Mouse (Mus musculus) C2C12 (cell line): Measurements from ENCODE around the gene Ankrd52. TPM values are rescaled to one million over a fixed set of nuclear protein-coding genes. Genes with fewer than 3 reads are reported as not detected.
A peak's percentile ranks its signal among the peaks of the same experiment; 100 is the strongest.

Source experiments
- H3K27me3 ChIP-seq: one replicate; pipeline ENCODE4 v1.6.1; 2011; ENCODE audit not compliant: control insufficient read depth, insufficient read depth, insufficient read length
- H3K36me3 ChIP-seq: one replicate; pipeline ENCODE4 v1.6.1; 2011; ENCODE audit not compliant: control insufficient read depth, insufficient read depth
- H3K4me3 ChIP-seq: one replicate; pipeline ENCODE4 v1.5.1; 2011; ENCODE audit warnings: mild to moderate bottlenecking, control low read depth; ENCODE audit not compliant: poor library complexity, insufficient read depth, severe bottlenecking
- H3K79me2 ChIP-seq: one replicate; pipeline ENCODE4 v1.6.1; 2011; ENCODE audit not compliant: control insufficient read depth, insufficient read depth
- H3K79me3 ChIP-seq: one replicate; pipeline ENCODE4 v1.6.1; 2011; ENCODE audit warnings: low read depth, control low read depth
- H3ac ChIP-seq: one replicate; pipeline ENCODE3; 2011; ENCODE audit warnings: low read depth; ENCODE audit not compliant: control insufficient read depth, insufficient read length
- CEBPB ChIP-seq: IDR thresholded peaks from one replicate; pipeline ENCODE4 v1.6.1; 2011; ENCODE audit warnings: low read depth, mild to moderate bottlenecking, control low read depth, moderate library complexity
- CTCF ChIP-seq: IDR thresholded peaks from one replicate; pipeline ENCODE4 v1.5.1; 2011; ENCODE audit not compliant: control insufficient read depth, insufficient read depth, insufficient read length
- FOSL1 ChIP-seq: IDR thresholded peaks from one replicate; pipeline ENCODE4 v1.8.0; 2011; ENCODE audit warnings: mild to moderate bottlenecking, low read length; ENCODE audit not compliant: poor library complexity, insufficient read depth, severe bottlenecking
- MAX ChIP-seq: IDR thresholded peaks from one replicate; pipeline ENCODE4 v1.6.1; 2011; ENCODE audit warnings: mild to moderate bottlenecking, control low read depth
- MYOD1 ChIP-seq: IDR thresholded peaks from one replicate; pipeline ENCODE4 v1.6.1; 2011; ENCODE audit warnings: low read depth; ENCODE audit not compliant: control insufficient read depth, insufficient read length
- MYOG ChIP-seq: IDR thresholded peaks from one replicate; pipeline ENCODE4 v1.6.1; 2011; ENCODE audit not compliant: control insufficient read depth, insufficient read length; ENCODE audit errors: extremely low read depth
- USF1 ChIP-seq: IDR thresholded peaks from one replicate; pipeline ENCODE4 v1.6.1; 2011; ENCODE audit warnings: low read depth, mild to moderate bottlenecking, control low read depth, moderate library complexity
- polyA plus RNA-seq: library from polyadenylated mRNA; unstranded; fragments of >200 nt; fragmentation: generic; extraction: Trizol; gene quantifications from one replicate; pipeline ENCODE4 v1.2.1, GENCODE M21; 2012; ENCODE audit warnings: missing spikeins

Ankrd52 gene
- polyA plus RNA-seq, 1 experiment, result 35.9 TPM

GRCm38 (mm10) chr10:128337306-128338181 is 39.4 kb upstream of the Ankrd52 start, which contains the start of gene Cs:
TSS of gene Cs (plus strand) at chr10:128337734.
- Histone ChIP-seq H3ac (peak within 1 kb of the TSS; percentile 90), H3K36me3 (peaks cover 39% of the 10 kb centered on the region), H3K4me3 (peak within 1 kb of the TSS; percentile 92), H3K79me3 (peaks cover 50% of the 10 kb centered on the region), H3K27me3 (no peaks in the 10 kb centered on the region), H3K79me2 (peaks cover 54% of the 10 kb centered on the region)
- TF ChIP-seq MAX (peak; percentile 56), CEBPB (no peak), USF1 (no peak), CTCF (no peak), FOSL1 (no peak)

- Histone ChIP-seq H3K36me3 (peaks cover 44% of the 10 kb centered on the region), H3ac (peak overlapping the region; percentile 90), H3K4me3 (peak overlapping the region; percentile 92), H3K79me2 (peaks cover 62% of the 10 kb centered on the region), H3K79me3 (peaks cover 59% of the 10 kb centered on the region), H3K27me3 (no peaks in the 10 kb centered on the region)
- TF ChIP-seq MYOD1 (no peak), USF1 (peak; percentile 90)
Observed at GRCm38 (mm10) chr10:128338415-128338814, 38.5 kb upstream of the Ankrd52 start.

GRCm38 (mm10) chr10:128338948-128339347 is 38.0 kb upstream of the Ankrd52 start:
- Histone ChIP-seq H3K27me3 (no peaks in the 10 kb centered on the region), H3K79me2 (peaks cover 68% of the 10 kb centered on the region), H3K79me3 (peaks cover 64% of the 10 kb centered on the region), H3K4me3 (peak overlapping the region; percentile 92), H3ac (peak overlapping the region; percentile 20), H3K36me3 (peaks cover 44% of the 10 kb centered on the region)
- TF ChIP-seq MYOD1 (no peak), FOSL1 (no peak), MAX (no peak), CTCF (no peak), CEBPB (no peak), MYOG (no peak), USF1 (no peak)

GRCm38 (mm10) chr10:128340257-128340656 is 36.7 kb upstream of the Ankrd52 start:
- Histone ChIP-seq H3K36me3 (peaks cover 44% of the 10 kb centered on the region), H3ac (no peak overlapping the region), H3K79me3 (peaks cover 64% of the 10 kb centered on the region), H3K27me3 (no peaks in the 10 kb centered on the region), H3K4me3 (no peak overlapping the region), H3K79me2 (peaks cover 78% of the 10 kb centered on the region)
- TF ChIP-seq MYOD1 (no peak), MAX (no peak), USF1 (no peak), MYOG (no peak), CTCF (no peak), CEBPB (no peak)

- H3ac ChIP-seq, result no peak overlapping the region
- peaks cover 85% of the 10 kb centered on the region for H3K79me3 ChIP-seq
- H3K4me3 ChIP-seq, result no peak overlapping the region
- no peak for TF ChIP-seq MYOG
- TF ChIP-seq CEBPB, result no peak
- TF ChIP-seq FOSL1, result no peak
- TF ChIP-seq USF1, result no peak
- no peak for TF ChIP-seq MYOD1
- TF ChIP-seq CTCF, result no peak
- no peak for TF ChIP-seq MAX
- no peaks in the 10 kb centered on the region for H3K27me3 ChIP-seq
- peaks cover 59% of the 10 kb centered on the region for H3K36me3 ChIP-seq
- peaks cover 98% of the 10 kb centered on the region for H3K79me2 ChIP-seq
Observed at GRCm38 (mm10) chr10:128343436-128343835, 33.5 kb upstream of the Ankrd52 start.
